In the genomic region with DNA sequence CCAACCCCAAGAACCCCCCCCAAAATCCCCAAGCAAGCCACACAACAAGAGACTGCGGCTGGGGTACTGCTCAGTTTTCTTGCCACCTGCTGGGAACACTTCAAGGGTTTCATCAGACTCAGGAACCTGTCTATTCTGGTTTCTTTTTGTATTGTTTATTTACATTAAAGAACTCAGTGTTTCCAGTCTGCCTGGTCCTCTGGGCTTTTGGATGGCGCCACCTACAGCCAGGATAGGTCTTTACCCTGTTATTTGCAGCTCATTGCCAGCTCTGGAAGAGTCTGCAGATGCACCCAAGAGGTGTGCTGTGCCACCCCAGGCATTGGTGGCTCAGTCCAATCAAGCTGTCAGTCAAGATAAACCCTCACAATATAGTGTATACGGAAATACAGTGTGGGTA, we compare ENCODE assay signal across 8 mouse cellular contexts. TPM values are rescaled to one million over a fixed set of nuclear protein-coding genes. Genes with fewer than 3 reads are reported as not detected.
DNase-seq lines count a peak whose midpoint lies in the region; ATAC-seq and TF ChIP-seq lines count a peak whose summit lies in the region.

No protein-coding gene starts in this region.

- peak; percentile 70 for TF ChIP-seq CTCF in left cerebral cortex, adult 2 months (IDR thresholded peaks at IDR 0.05)

- no peak overlapping the region for H3K4me3 ChIP-seq in left cerebral cortex, adult 2 months
- H3K4me3 ChIP-seq in heart, embryonic 15.5 days: no peak overlapping the region

- peak; percentile 35 to 47 for DNase-seq in left cerebral cortex, adult 2 months (ENCODE audit: extremely low spot score in 1 of 2, low spot score in 2 of 2)
- DNase-seq in left cerebral cortex, adult 11 months (ENCODE audit: low spot score): no peak
- peak; percentile 71 for DNase-seq in MN1 (ENCODE audit: low spot score)
- DNase-seq in cerebellum, postnatal 10 days: peak; percentile 30 to 49
- DNase-seq in lung, adult 18-20 months: peak; percentile 82 to 86
- peak; percentile 81 for DNase-seq in splenic B cell, adult 2 months (ENCODE audit: low read depth, low spot score)
- no peak for DNase-seq in right cerebral cortex, postnatal 25 days

- H3K36me3 ChIP-seq in heart, embryonic 15.5 days: no peaks in the 10 kb centered on the region
- H3K36me3 ChIP-seq in splenic B cell, adult 2 months (ENCODE audit: control insufficient read depth, insufficient read depth, low read length, poor library complexity, severe bottlenecking): peaks cover 11% of the 10 kb centered on the region; the same call in 1 of the 2 replicates

- no peak overlapping the region for H3K27ac ChIP-seq in left cerebral cortex, adult 2 months
- H3K27ac ChIP-seq in heart, embryonic 15.5 days: peak overlapping the region; percentile 44

- no peaks in the 10 kb centered on the region for H3K9me3 ChIP-seq in heart, embryonic 15.5 days (replicated peaks)

- WGBS in heart, embryonic 15.5 days: 46% methylated on average over 3 of the region's 3 CpGs

- peaks cover 27% of the 10 kb centered on the region for H3K4me1 ChIP-seq in heart, embryonic 15.5 days (replicated peaks)

- H3K4me2 ChIP-seq in heart, embryonic 15.5 days: 0 out of 2 replicates have a peak overlapping the region, but pooled peaks have one; percentile 1

- intact Hi-C loops in left cerebral cortex, adult 2 months (cut with DNase I): no loop called here

- no peak for ATAC-seq in heart, embryonic 15.5 days (replicated peaks; ENCODE audit: insufficient number of reproducible peaks, insufficient read depth, low FRiP score, low read depth)

- no peak overlapping the region for H3K9ac ChIP-seq in heart, embryonic 15.5 days

- no peaks in the 10 kb centered on the region for H3K27me3 ChIP-seq in heart, embryonic 15.5 days
- H3K27me3 ChIP-seq in splenic B cell, adult 2 months (ENCODE audit: control insufficient read depth, insufficient read depth, low read length, poor library complexity, severe bottlenecking): no peaks in the 10 kb centered on the region

RNA-seq across cellular contexts. Expression of a gene that starts 43.3 kb away (rescaled TPM):
- 10 to 100 TPM; 32.5 to 37.9 TPM for total RNA-seq in left cerebral cortex, adult 2 months (2021)
- polyA plus RNA-seq in heart, embryonic 15.5 days (2015; fragmentation: Nextera tagmentation; extraction: Ambion mirVana): 8.7 and 11.0 TPM in 2 replicates

Comparison
In these comparisons a context has a peak if more than half of its experiments do, and no peak if none do; other contexts are left out.
1. DNase-seq: peak in left cerebral cortex, adult 2 months (2 of 2), MN1 (single experiment), cerebellum, postnatal 10 days (2 of 2), lung, adult 18-20 months (2 of 2) and splenic B cell, adult 2 months (single experiment); none in left cerebral cortex, adult 11 months (single experiment) and right cerebral cortex, postnatal 25 days (single experiment).